Mouse (Mus musculus) heart, embryonic 16.5 days (tissue): Measurements from ENCODE around the gene Pde9a. TPM values are rescaled to one million over a fixed set of nuclear protein-coding genes. Genes with fewer than 3 reads are reported as not detected.

Experiments used
- ATAC-seq: fragments of 200-750 bp; cut with Nextera tagmentation; replicated peaks from 2 replicates; pipeline ENCODE4 v1.8.0; 2017; ENCODE audit warnings: moderate number of reproducible peaks; ENCODE audit not compliant: insufficient read depth, low FRiP score; ENCODE audit errors: extremely low read depth
- H3K27ac ChIP-seq: fragments of 300-500 bp; sonication (generic); 2 replicates; pipeline ENCODE4 v1.5.1; 2014; ENCODE audit warnings: mild to moderate bottlenecking, low read length, control low read depth, moderate library complexity
- H3K27me3 ChIP-seq: fragments of 300-500 bp; sonication (generic); 2 replicates; pipeline ENCODE4 v1.6.1; 2014; ENCODE audit warnings: low read length, mixed read lengths; ENCODE audit not compliant: control insufficient read depth, insufficient read depth
- H3K36me3 ChIP-seq: fragments of 300-500 bp; sonication (generic); 2 replicates; pipeline ENCODE4 v1.6.1; 2014; ENCODE audit not compliant: control insufficient read depth, insufficient read depth
- H3K4me1 ChIP-seq: fragments of 300-500 bp; sonication (generic); 2 replicates; pipeline ENCODE4 v1.6.1; 2014; ENCODE audit warnings: low read length, mixed read lengths; ENCODE audit not compliant: control insufficient read depth, insufficient read depth
- H3K4me2 ChIP-seq: fragments of 300-500 bp; sonication (generic); 2 replicates; pipeline ENCODE4 v1.6.1; 2014; ENCODE audit warnings: low read depth, mild to moderate bottlenecking, control low read depth, low read length
- H3K4me3 ChIP-seq: fragments of 300-500 bp; sonication (generic); 2 replicates; pipeline ENCODE4 v1.5.1; 2014; ENCODE audit warnings: mild to moderate bottlenecking, control low read depth, low read length
- H3K9ac ChIP-seq: fragments of 300-500 bp; sonication (generic); 2 replicates; pipeline ENCODE4 v1.6.1; 2014; ENCODE audit warnings: low read length, control low read depth
- H3K9me3 ChIP-seq: fragments of 300-500 bp; sonication (generic); replicated peaks from 2 replicates; pipeline ENCODE4 v1.6.1; 2016; ENCODE audit warnings: low read length; ENCODE audit not compliant: control insufficient read depth
- WGBS: fragments of 180-500 bp; shearing (Covaris S2); extraction: QIAGEN DNeasy Blood & Tissue Kit; methylation state at CpG from one replicate; pipeline ENCODE4 v1.1.7; 2014; 5-methylcytosine and 5-hydroxymethylcytosine counted together
- polyA plus RNA-seq: library from polyadenylated mRNA; unstranded; fragments of >200 nt; fragmentation: Nextera tagmentation; extraction: Ambion mirVana; gene quantifications from 2 replicates; pipeline ENCODE4 v1.2.1, GENCODE M21; 2015

The Pde9a gene
- polyA plus RNA-seq, 1 experiment from 2014 or later = 7.4 TPM

- no peak for ATAC-seq
- Histone ChIP-seq H3K27me3 (no peaks in the 10 kb centered on the region), H3K9ac (no peak overlapping the region), H3K4me3 (0 out of 2 replicates have a peak overlapping the region, but pooled peaks have one; percentile 5), H3K9me3 (peaks cover 5% of the 10 kb centered on the region), H3K4me1 (peaks cover 5% of the 10 kb centered on the region; the same call in 1 of the 2 replicates), H3K36me3 (peaks cover 5% of the 10 kb centered on the region), H3K4me2 (peak overlapping the region; percentile 31), H3K27ac (no peak overlapping the region)
- 19% methylated on average over 16 of the region's 16 CpGs for WGBS
Measured at GRCm38 (mm10) chr17:31433978-31434797, 48.2 kb downstream of the Pde9a start.

- Histone ChIP-seq H3K36me3 (no peaks in the 10 kb centered on the region), H3K4me2 (peak overlapping the region; percentile 31), H3K27me3 (no peaks in the 10 kb centered on the region), H3K9me3 (no peaks in the 10 kb centered on the region), H3K4me1 (peaks cover 5% of the 10 kb centered on the region; the same call in 1 of the 2 replicates), H3K27ac (no peak overlapping the region), H3K4me3 (no peak overlapping the region), H3K9ac (no peak overlapping the region)
- no peak for ATAC-seq
- 22% methylated on average over 8 of the region's 8 CpGs for WGBS
Measured at GRCm38 (mm10) chr17:31434825-31435325, 48.9 kb downstream of the Pde9a start.

DNA sequence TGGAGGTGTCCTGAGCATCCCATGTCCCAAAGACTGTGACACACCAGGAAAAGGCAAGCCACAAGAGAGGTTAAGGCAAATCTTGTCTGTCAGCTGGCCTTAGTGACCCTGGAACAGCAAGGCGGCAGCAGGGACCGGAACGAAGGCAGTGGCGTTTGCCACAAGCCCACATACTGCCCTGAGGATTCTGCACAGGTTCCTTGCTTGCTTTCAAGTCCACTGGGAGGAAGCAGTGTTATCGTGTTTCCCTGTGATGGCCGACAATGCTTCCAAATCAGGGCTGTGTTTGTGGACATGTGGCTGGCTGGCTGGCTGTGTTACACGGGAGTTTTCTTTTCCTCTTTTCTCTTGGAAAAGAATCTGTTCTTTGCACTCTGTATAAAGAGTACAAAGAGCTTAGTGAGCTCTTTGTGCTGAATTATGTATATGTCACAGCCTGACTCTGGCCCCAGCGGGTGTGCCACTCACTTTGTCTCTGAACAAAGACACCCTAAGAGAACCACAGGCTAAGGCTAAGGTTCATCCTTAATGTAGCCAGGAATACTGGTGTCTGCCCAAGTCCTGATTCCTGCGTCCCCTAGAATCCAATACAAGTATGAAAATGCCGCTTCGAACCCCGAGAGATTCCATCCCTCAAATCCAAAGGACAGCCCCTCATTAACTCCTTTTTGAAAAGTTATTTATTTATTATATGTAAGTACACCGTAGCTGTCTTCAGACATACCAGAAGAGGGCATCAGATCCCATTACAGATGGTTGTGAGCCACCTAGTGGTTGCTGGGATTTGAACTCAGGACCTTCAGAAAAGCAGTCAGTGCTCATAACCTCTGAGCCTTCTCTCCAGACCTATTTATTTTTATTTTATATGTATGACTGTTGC is 50.2 kb downstream of the Pde9a start:
- Histone ChIP-seq H3K27me3 (no peaks in the 10 kb centered on the region), H3K36me3 (no peaks in the 10 kb centered on the region), H3K9ac (no peak overlapping the region), H3K27ac (no peak overlapping the region), H3K4me2 (no peak overlapping the region), H3K4me1 (peaks cover 5% of the 10 kb centered on the region; the same call in 1 of the 2 replicates), H3K9me3 (no peaks in the 10 kb centered on the region), H3K4me3 (no peak overlapping the region)
- ATAC-seq = no peak
- WGBS = 69% methylated on average over 13 of the region's 13 CpGs

- H3K9ac ChIP-seq = no peak overlapping the region
- no peak for ATAC-seq
- no peak overlapping the region for H3K4me3 ChIP-seq
- WGBS = 89% methylated on average over 4 of the region's 5 CpGs
- H3K27me3 ChIP-seq = no peaks in the 10 kb centered on the region
- H3K27ac ChIP-seq = no peak overlapping the region
- no peak overlapping the region for H3K4me2 ChIP-seq
- peaks cover 5% of the 10 kb centered on the region; the same call in 1 of the 2 replicates for H3K4me1 ChIP-seq
- no peaks in the 10 kb centered on the region for H3K9me3 ChIP-seq
- no peaks in the 10 kb centered on the region for H3K36me3 ChIP-seq
Measured at GRCm38 (mm10) chr17:31436814-31437406, 50.9 kb downstream of the Pde9a start.

DNA sequence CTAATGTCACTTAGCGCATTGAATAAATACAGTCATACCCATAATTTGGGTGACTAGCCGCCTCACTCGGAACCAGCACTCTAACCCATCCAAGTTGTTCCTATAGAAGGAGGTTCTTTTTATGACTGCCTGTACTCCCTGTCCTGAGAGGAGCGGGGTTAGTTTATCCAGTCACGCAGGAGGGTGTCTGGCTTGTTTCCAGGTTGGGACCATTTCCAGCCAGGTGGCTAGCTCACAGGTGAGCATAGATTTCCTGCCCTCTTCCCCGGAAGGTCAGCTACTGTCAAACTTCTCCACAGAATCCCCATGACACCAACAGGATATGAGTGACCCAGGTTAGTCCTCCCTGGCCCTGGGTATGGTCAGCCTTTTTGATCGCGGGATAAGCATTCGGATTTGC is 51.5 kb downstream of the Pde9a start:
- Histone ChIP-seq H3K9ac (no peak overlapping the region), H3K4me2 (no peak overlapping the region), H3K4me3 (no peak overlapping the region), H3K27me3 (no peaks in the 10 kb centered on the region), H3K9me3 (no peaks in the 10 kb centered on the region), H3K4me1 (peaks cover 7% of the 10 kb centered on the region), H3K36me3 (no peaks in the 10 kb centered on the region), H3K27ac (no peak overlapping the region)
- 90% methylated on average over 9 of the region's 9 CpGs for WGBS
- no peak for ATAC-seq

DNA sequence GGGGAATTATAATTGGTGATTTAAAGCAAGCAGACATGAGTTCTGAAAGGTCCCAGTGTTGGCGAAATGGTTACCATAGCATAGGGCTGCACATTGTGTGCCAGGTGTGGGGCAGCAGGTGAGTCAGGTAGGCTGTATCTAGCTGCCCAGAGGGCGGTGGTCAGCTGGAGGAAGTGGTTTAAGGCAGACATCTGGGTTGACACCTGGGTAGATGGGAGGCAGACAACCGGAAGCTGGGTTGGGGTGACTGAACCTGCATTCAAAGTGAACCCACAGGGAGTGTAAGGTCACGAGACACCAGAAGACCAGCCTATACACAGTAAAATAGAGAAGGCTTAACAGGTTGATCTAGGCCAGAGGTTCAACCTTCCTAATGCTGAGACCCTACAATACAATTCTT is 54.0 kb downstream of the Pde9a start:
- Histone ChIP-seq H3K9ac (no peak overlapping the region), H3K4me1 (peaks cover 5% of the 10 kb centered on the region), H3K9me3 (no peaks in the 10 kb centered on the region), H3K36me3 (no peaks in the 10 kb centered on the region), H3K4me3 (no peak overlapping the region), H3K4me2 (no peak overlapping the region), H3K27me3 (no peaks in the 10 kb centered on the region), H3K27ac (no peak overlapping the region)
- WGBS = 82% methylated on average over 4 of the region's 4 CpGs
- ATAC-seq = no peak

DNA sequence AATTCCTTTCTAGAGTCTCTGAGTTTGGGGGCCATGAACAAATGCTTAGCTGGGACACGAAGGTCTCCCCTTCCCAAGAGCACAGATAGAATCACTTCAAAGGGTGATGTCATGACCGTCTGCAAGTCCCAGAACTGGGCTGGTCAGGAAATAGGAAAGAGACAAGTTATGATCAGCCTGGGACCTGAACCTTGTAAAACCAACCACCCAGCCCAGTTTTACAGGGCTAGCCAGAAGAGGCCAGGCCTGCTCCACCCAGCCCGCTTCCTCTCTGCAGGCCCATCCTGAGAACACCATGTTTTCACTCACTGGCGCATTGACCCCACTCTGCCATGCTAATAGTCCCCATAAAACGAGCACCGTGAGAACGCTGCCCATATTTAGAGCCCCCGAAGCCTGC is 56.5 kb downstream of the Pde9a start:
- no peak for ATAC-seq
- no peaks in the 10 kb centered on the region for H3K27me3 ChIP-seq
- H3K36me3 ChIP-seq = no peaks in the 10 kb centered on the region
- no peak overlapping the region for H3K27ac ChIP-seq
- no peak overlapping the region for H3K4me2 ChIP-seq
- no peak overlapping the region for H3K9ac ChIP-seq
- H3K4me1 ChIP-seq = peaks cover 5% of the 10 kb centered on the region
- WGBS = 45% methylated on average over 8 of the region's 8 CpGs
- H3K4me3 ChIP-seq = no peak overlapping the region
- no peaks in the 10 kb centered on the region for H3K9me3 ChIP-seq

- no peak for ATAC-seq
- Histone ChIP-seq H3K9me3 (no peaks in the 10 kb centered on the region), H3K9ac (no peak overlapping the region), H3K27me3 (no peaks in the 10 kb centered on the region), H3K27ac (no peak overlapping the region), H3K4me2 (no peak overlapping the region), H3K4me3 (no peak overlapping the region), H3K4me1 (peaks cover 5% of the 10 kb centered on the region), H3K36me3 (no peaks in the 10 kb centered on the region)
- 61% methylated on average over 7 of the region's 7 CpGs for whole genome bisulfite sequencing
Measured at GRCm38 (mm10) chr17:31444251-31444650, 58.2 kb downstream of the Pde9a start.
